Comparison of ENCODE assay signal across 16 mouse cellular contexts in the genomic region with DNA sequence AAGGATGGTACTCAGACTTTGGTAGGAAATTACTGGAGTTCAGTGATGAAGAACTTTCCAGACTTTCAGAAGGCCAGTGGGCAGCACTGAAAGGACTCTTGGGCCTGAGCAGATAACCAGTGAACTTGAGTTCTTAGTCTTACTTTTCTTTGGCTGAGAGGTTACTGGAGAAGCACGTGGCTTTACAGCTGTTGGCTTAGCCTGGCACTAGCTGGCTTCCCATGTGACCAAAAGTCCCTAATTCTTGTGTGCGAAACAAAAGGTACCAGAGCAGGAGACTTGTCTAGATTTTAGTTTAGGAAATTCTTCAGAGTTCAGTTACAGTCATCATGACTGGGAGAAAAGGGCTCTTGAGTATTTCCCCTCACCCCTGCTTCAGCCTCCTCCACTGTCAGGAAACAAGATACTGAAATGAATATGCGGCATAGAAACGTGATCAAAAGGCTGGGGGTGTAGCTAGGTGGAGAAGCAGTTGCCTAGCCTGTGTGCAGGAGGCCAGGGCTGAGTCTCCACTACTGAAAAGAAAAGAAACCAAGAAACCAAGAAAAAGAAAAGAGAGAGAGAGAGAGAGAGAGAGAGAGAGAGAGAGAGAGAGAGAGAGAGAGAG. TPM values are rescaled to one million over a fixed set of nuclear protein-coding genes. Genes with fewer than 3 reads are reported as not detected.
DNase-seq lines count a peak whose midpoint lies in the region; ATAC-seq and TF ChIP-seq lines count a peak whose summit lies in the region.
"Had no signal": no experiment of that assay in that cellular context is flagged by ENCODE, and none has a peak within 500 bp of the region (broad histone marks: within the 10 kb centered on the region; RNA-seq: fewer than 3 reads in every experiment).

No protein-coding gene starts in this region.

- H3K4me3 ChIP-seq in heart, embryonic 10.5 days: no peak overlapping the region
- no peak overlapping the region for H3K4me3 ChIP-seq in heart, adult 2 months
- no peak overlapping the region for H3K4me3 ChIP-seq in liver, postnatal 0 days (ENCODE audit: low read depth, low read length)
- no peak overlapping the region for H3K4me3 ChIP-seq in liver, embryonic 12.5 days
- no peak overlapping the region for H3K4me3 ChIP-seq in midbrain, embryonic 14.5 days (replicated peaks; ENCODE audit: low read depth, low read length)
- H3K4me3 ChIP-seq: embryonic facial prominence, embryonic 13.5 days; lung, embryonic 15.5 days had no signal

- H3K36me3 ChIP-seq in heart, embryonic 10.5 days: no peaks in the 10 kb centered on the region
- no peaks in the 10 kb centered on the region for H3K36me3 ChIP-seq in heart, adult 2 months (ENCODE audit: control insufficient read depth, insufficient read depth, low read length)
- no peaks in the 10 kb centered on the region for H3K36me3 ChIP-seq in liver, postnatal 0 days (replicated peaks; ENCODE audit: insufficient read depth, low read length)
- H3K36me3 ChIP-seq in liver, embryonic 12.5 days: no peaks in the 10 kb centered on the region
- no peaks in the 10 kb centered on the region for H3K36me3 ChIP-seq in midbrain, embryonic 14.5 days (ENCODE audit: control insufficient read depth, insufficient read depth, low read length)
- H3K36me3 ChIP-seq: embryonic facial prominence, embryonic 13.5 days; lung, embryonic 15.5 days had no signal

- no peaks in the 10 kb centered on the region for H3K9me3 ChIP-seq in heart, embryonic 10.5 days
- no peaks in the 10 kb centered on the region for H3K9me3 ChIP-seq in liver, postnatal 0 days (ENCODE audit: low read length)
- no peaks in the 10 kb centered on the region for H3K9me3 ChIP-seq in liver, embryonic 12.5 days (replicated peaks)
- no peaks in the 10 kb centered on the region for H3K9me3 ChIP-seq in midbrain, embryonic 14.5 days (ENCODE audit: control insufficient read depth, low read length)
- H3K9me3 ChIP-seq: embryonic facial prominence, embryonic 13.5 days; lung, embryonic 15.5 days had no signal

- intact Hi-C loops in heart, adult 2 months (cut with DNase I): no loop called here

- peaks cover 9% of the 10 kb centered on the region; the same call in 1 of the 2 replicates for H3K4me1 ChIP-seq in heart, embryonic 10.5 days
- peaks cover 1% of the 10 kb centered on the region for H3K4me1 ChIP-seq in heart, adult 2 months (ENCODE audit: control insufficient read depth, insufficient read depth, low read length)
- H3K4me1 ChIP-seq in liver, postnatal 0 days (ENCODE audit: insufficient read depth): peaks cover 6% of the 10 kb centered on the region; the same call in 1 of the 2 replicates
- peaks cover 18% of the 10 kb centered on the region; the same call in 1 of the 2 replicates for H3K4me1 ChIP-seq in liver, embryonic 12.5 days
- H3K4me1 ChIP-seq in midbrain, embryonic 14.5 days (ENCODE audit: control insufficient read depth, insufficient read depth, low read length): no peaks in the 10 kb centered on the region

- no peak overlapping the region for H3K27ac ChIP-seq in heart, embryonic 10.5 days
- H3K27ac ChIP-seq in heart, adult 2 months: no peak overlapping the region
- H3K27ac ChIP-seq in liver, postnatal 0 days (ENCODE audit: low read depth): no peak overlapping the region
- no peak overlapping the region for H3K27ac ChIP-seq in liver, embryonic 12.5 days
- H3K27ac ChIP-seq in midbrain, embryonic 14.5 days (replicated peaks; ENCODE audit: low read depth, low read length): no peak overlapping the region
- H3K27ac ChIP-seq: embryonic facial prominence, embryonic 13.5 days; lung, embryonic 15.5 days had no signal

- WGBS in heart, embryonic 10.5 days: 47% methylated on average over 4 of the region's 4 CpGs
- WGBS in heart, adult 2 months: 32% methylated on average over 4 of the region's 4 CpGs
- WGBS in liver, postnatal 0 days (ENCODE audit: insufficient replicate concordance): 37% methylated on average over 4 of the region's 4 CpGs
- 36% methylated on average over 4 of the region's 4 CpGs for WGBS in liver, embryonic 12.5 days (ENCODE audit: insufficient replicate concordance)
- WGBS in midbrain, embryonic 14.5 days: 60% methylated on average over 4 of the region's 4 CpGs

- peak; percentile 59 for DNase-seq in heart, embryonic 10.5 days (ENCODE audit: low spot score)
- DNase-seq in heart, adult 2 months: no peak
- DNase-seq in liver, postnatal 0 days: peak; percentile 7
- DNase-seq in naive thymus-derived CD4-positive, alpha-beta T cell, adult 2 months (ENCODE audit: low read depth): peak; percentile 78
- DNase-seq in cerebellum, adult 11 months: no peak
- no peak for DNase-seq in midbrain, embryonic 14.5 days
- no peak for DNase-seq in gastrocnemius, postnatal 10 days
- DNase-seq: adrenal gland, adult 2 months; cerebellum, adult 18-20 months; gastrocnemius, postnatal 25 days; liver had no signal

- ATAC-seq in liver, postnatal 0 days: no peak
- no peak for ATAC-seq in liver, embryonic 12.5 days
- no peak for ATAC-seq in midbrain, embryonic 14.5 days (ENCODE audit: low FRiP score, low TSS enrichment)
- ATAC-seq: intestine, embryonic 16.5 days had no signal

- H3K27me3 ChIP-seq in heart, embryonic 10.5 days (ENCODE audit: insufficient read depth, poor library complexity, severe bottlenecking): 0 out of 2 replicates have a peak, but pooled peaks cover 8% of the 10 kb centered on the region
- no peaks in the 10 kb centered on the region for H3K27me3 ChIP-seq in heart, adult 2 months (ENCODE audit: control insufficient read depth, insufficient read depth, low read length)
- H3K27me3 ChIP-seq in liver, postnatal 0 days (ENCODE audit: insufficient read depth, low read length): no peaks in the 10 kb centered on the region
- H3K27me3 ChIP-seq in liver, embryonic 12.5 days (replicated peaks): peaks cover 13% of the 10 kb centered on the region; the same call in 1 of the 2 replicates
- H3K27me3 ChIP-seq in midbrain, embryonic 14.5 days (ENCODE audit: control insufficient read depth, insufficient read depth, low read length): no peaks in the 10 kb centered on the region
- H3K27me3 ChIP-seq: embryonic facial prominence, embryonic 13.5 days; lung, embryonic 15.5 days had no signal

- no peak for TF ChIP-seq CTCF in heart, adult 2 months (IDR thresholded peaks at IDR 0.05)
- no peak for TF ChIP-seq CTCF in liver, postnatal 0 days (IDR thresholded peaks at IDR 0.05; ENCODE audit: low read depth)

- no peak for TF ChIP-seq POLR2A in heart, adult 2 months (IDR thresholded peaks at IDR 0.05; ENCODE audit: insufficient read depth, low read depth, low read length)

- no peaks in the 10 kb centered on the region for H3K79me2 ChIP-seq in heart, adult 2 months (replicated peaks; ENCODE audit: control insufficient read depth, insufficient read depth, low read length)

- H3K9ac ChIP-seq in heart, adult 2 months (ENCODE audit: low read depth, low read length): no peak overlapping the region
- no peak overlapping the region for H3K9ac ChIP-seq in liver, postnatal 0 days (replicated peaks)
- H3K9ac ChIP-seq in liver, embryonic 12.5 days: no peak overlapping the region
- no peak overlapping the region for H3K9ac ChIP-seq in midbrain, embryonic 14.5 days (replicated peaks; ENCODE audit: low read length)
- H3K9ac ChIP-seq: embryonic facial prominence, embryonic 13.5 days; lung, embryonic 15.5 days had no signal

- TF ChIP-seq EP300 in heart, adult 2 months (IDR thresholded peaks at IDR 0.05; ENCODE audit: insufficient read depth, low read depth, low read length): no peak
- TF ChIP-seq EP300 in liver, postnatal 0 days (IDR thresholded peaks at IDR 0.05; ENCODE audit: low read depth): no peak

- H3K4me2 ChIP-seq in liver, postnatal 0 days (ENCODE audit: low read depth, low read length): no peak overlapping the region
- no peak overlapping the region for H3K4me2 ChIP-seq in liver, embryonic 12.5 days
- no peak overlapping the region for H3K4me2 ChIP-seq in midbrain, embryonic 14.5 days (ENCODE audit: low read length)
- H3K4me2 ChIP-seq: embryonic facial prominence, embryonic 13.5 days; lung, embryonic 15.5 days had no signal

RNA-seq across cellular contexts. Expression of a gene that starts 5.4 kb away (rescaled TPM):
- 8.9 and 10.3 TPM in 2 replicates for polyA plus RNA-seq in heart, embryonic 10.5 days (2016; fragmentation: Nextera tagmentation; extraction: Ambion mirVana)
- total RNA-seq in heart, adult 2 months (2021): 10 to 100 TPM; 27.1 to 29.4 TPM
- polyA plus RNA-seq in heart, adult 2 months (2012; rRNA removed): 4.8 and 10.1 TPM in 2 replicates
- 3.7 and 4.6 TPM in 2 replicates for polyA plus RNA-seq in liver, postnatal 0 days (2015; fragmentation: Nextera tagmentation; extraction: Ambion mirVana)
- polyA plus RNA-seq in liver, embryonic 12.5 days (2016; fragmentation: Nextera tagmentation; extraction: Ambion mirVana): 7.7 and 8.2 TPM in 2 replicates
- polyA plus RNA-seq in midbrain, embryonic 14.5 days (2014; fragmentation: Nextera tagmentation; extraction: Ambion mirVana): 19.0 and 21.1 TPM in 2 replicates
- 10 to 100 TPM; 12.2 to 14.2 TPM for total RNA-seq in gastrocnemius, postnatal 10 days (2021)

RNA-seq across cellular contexts. Expression of a gene that starts 44.3 kb away (rescaled TPM):
- 0.08 and 0.11 TPM in 2 replicates for polyA plus RNA-seq in heart, embryonic 10.5 days (2016; fragmentation: Nextera tagmentation; extraction: Ambion mirVana)
- total RNA-seq in heart, adult 2 months (2021): 1 to 10 TPM; 1.1 to 1.5 TPM
- polyA plus RNA-seq in heart, adult 2 months (2012; rRNA removed): 1.3 and 1.9 TPM in 2 replicates
- 0.07 and 0.08 TPM in 2 replicates for polyA plus RNA-seq in liver, postnatal 0 days (2015; fragmentation: Nextera tagmentation; extraction: Ambion mirVana)
- 0.05 and 0.06 TPM in 2 replicates for polyA plus RNA-seq in liver, embryonic 12.5 days (2016; fragmentation: Nextera tagmentation; extraction: Ambion mirVana)
- 0.07 TPM in 2 replicates for polyA plus RNA-seq in midbrain, embryonic 14.5 days (2014; fragmentation: Nextera tagmentation; extraction: Ambion mirVana)
- total RNA-seq in gastrocnemius, postnatal 10 days (2021): 1 to 10 TPM; 1.1 to 1.4 TPM
- polyA plus RNA-seq: heart, embryonic 14.5 days had no signal

RNA-seq across cellular contexts. Expression of a gene that starts 55.5 kb away (rescaled TPM):
- 0.59 and 1.3 TPM in 2 replicates for polyA plus RNA-seq in heart, embryonic 10.5 days (2016; fragmentation: Nextera tagmentation; extraction: Ambion mirVana)
- 1 to 10 TPM; 1.0 to 1.6 TPM for total RNA-seq in heart, adult 2 months (2021)
- polyA plus RNA-seq in heart, adult 2 months (2012; rRNA removed): 0.76 and 1.1 TPM in 2 replicates
- 6.0 TPM in 2 replicates for polyA plus RNA-seq in liver, postnatal 0 days (2015; fragmentation: Nextera tagmentation; extraction: Ambion mirVana)
- 2.6 and 2.7 TPM in 2 replicates for polyA plus RNA-seq in liver, embryonic 12.5 days (2016; fragmentation: Nextera tagmentation; extraction: Ambion mirVana)
- polyA plus RNA-seq in midbrain, embryonic 14.5 days (2014; fragmentation: Nextera tagmentation; extraction: Ambion mirVana): 0.82 and 1.1 TPM in 2 replicates
- total RNA-seq in gastrocnemius, postnatal 10 days (2021): 1 to 10 TPM in 1 of 2 experiments, under 1 TPM in 1; 0.63 to 1.1 TPM

Comparison
In these comparisons a context has a peak if more than half of its experiments do, and no peak if none do; other contexts are left out.
1. DNase-seq: peak in heart, embryonic 10.5 days (single experiment), liver, postnatal 0 days (single experiment) and naive thymus-derived CD4-positive, alpha-beta T cell, adult 2 months (single experiment); none in heart, adult 2 months (0 of 2), cerebellum, adult 11 months (single experiment), midbrain, embryonic 14.5 days (single experiment) and gastrocnemius, postnatal 10 days (single experiment).